Mouse (Mus musculus) stomach, postnatal 0 days (tissue): ENCODE data around the gene Hdc. TPM values are rescaled to one million over a fixed set of nuclear protein-coding genes. Genes with fewer than 3 reads are reported as not detected.

Source experiments
- ATAC-seq: fragments of 200-750 bp; cut with Nextera tagmentation; 2 replicates; pipeline ENCODE4 v1.8.0; 2017; ENCODE audit not compliant: low FRiP score, low TSS enrichment
- DNase-seq: peaks from one replicate; pipeline ENCODE4 v3.0.0-alpha.2; 2016; ENCODE audit warnings: low spot score
- H3K27ac ChIP-seq: fragments of 300-500 bp; sonication (generic); replicated peaks from 2 replicates; pipeline ENCODE4 v1.5.1; 2014; ENCODE audit warnings: mild to moderate bottlenecking, control low read depth
- H3K27me3 ChIP-seq: fragments of 300-500 bp; sonication (generic); 2 replicates; pipeline ENCODE4 v1.6.1; 2014; ENCODE audit warnings: low read length; ENCODE audit not compliant: control insufficient read depth, insufficient read depth
- H3K36me3 ChIP-seq: fragments of 300-500 bp; sonication (generic); 2 replicates; pipeline ENCODE4 v1.6.1; 2014; ENCODE audit warnings: low read length, mixed read lengths; ENCODE audit not compliant: control insufficient read depth, insufficient read depth
- H3K4me1 ChIP-seq: fragments of 300-500 bp; sonication (generic); replicated peaks from 2 replicates; pipeline ENCODE4 v1.6.1; 2014; ENCODE audit warnings: antibody characterized with exemption; ENCODE audit not compliant: control insufficient read depth, insufficient read depth
- H3K4me2 ChIP-seq: fragments of 300-500 bp; sonication (generic); replicated peaks from 2 replicates; pipeline ENCODE4 v1.6.1; 2014; ENCODE audit warnings: low read depth, mild to moderate bottlenecking, control low read depth, moderate library complexity
- H3K4me3 ChIP-seq: fragments of 300-500 bp; sonication (generic); 2 replicates; pipeline ENCODE4 v1.5.1; 2014; ENCODE audit warnings: low read depth, low read length, control low read depth
- H3K9ac ChIP-seq: fragments of 300-500 bp; sonication (generic); 2 replicates; pipeline ENCODE4 v1.6.1; 2014; ENCODE audit warnings: mild to moderate bottlenecking, low read length, control low read depth, mixed read lengths
- H3K9me3 ChIP-seq: fragments of 300-500 bp; sonication (generic); 2 replicates; pipeline ENCODE4 v1.6.1; 2016; ENCODE audit warnings: low read length; ENCODE audit not compliant: control insufficient read depth
- CTCF ChIP-seq: IDR thresholded peaks from 2 replicates; pipeline ENCODE4 v1.5.1; 2016; ENCODE audit warnings: antibody characterized with exemption, low read depth, mild to moderate bottlenecking, moderate library complexity
- EP300 ChIP-seq: optimal IDR thresholded peaks from 2 replicates; pipeline ENCODE3; 2016; ENCODE audit warnings: antibody characterized with exemption
- WGBS: fragments of 180-500 bp; shearing (Covaris S2); extraction: QIAGEN DNeasy Blood & Tissue Kit; methylation state at CpG from one replicate; pipeline ENCODE4 v1.1.7; 2014; 5-methylcytosine and 5-hydroxymethylcytosine counted together
- polyA plus RNA-seq: library from polyadenylated mRNA; unstranded; fragments of >200 nt; fragmentation: Nextera tagmentation; extraction: Ambion mirVana; gene quantifications from 2 replicates; pipeline ENCODE4 v1.2.1, GENCODE M21; 2015

The Hdc gene
- polyA plus RNA-seq, 1 experiment from 2014 or later = 2.9 TPM

GRCm38 (mm10) chr2:126646461-126646860 lies 27.4 kb upstream of the Hdc start:
- ATAC-seq (no peak), DNase-seq (no peak)
- 93% methylated on average over 5 of the region's 5 CpGs for WGBS
- H3K27ac ChIP-seq = no peak overlapping the region
- no peak overlapping the region for H3K9ac ChIP-seq
- no peak overlapping the region for H3K4me2 ChIP-seq
- H3K4me1 ChIP-seq = no peaks in the 10 kb centered on the region
- peaks cover 15% of the 10 kb centered on the region; the same call in 1 of the 2 replicates for H3K36me3 ChIP-seq
- no peaks in the 10 kb centered on the region for H3K9me3 ChIP-seq
- TF ChIP-seq CTCF = no peak
- TF ChIP-seq EP300 = no peak
- H3K27me3 ChIP-seq = no peaks in the 10 kb centered on the region
- H3K4me3 ChIP-seq = no peak overlapping the region

- H3K4me1 ChIP-seq = no peaks in the 10 kb centered on the region
- no peaks in the 10 kb centered on the region for H3K27me3 ChIP-seq
- no peak overlapping the region for H3K4me2 ChIP-seq
- peak; percentile 27; the same call in 1 of the 2 replicates for TF ChIP-seq CTCF
- no peak for TF ChIP-seq EP300
- DNase-seq = no peak
- no peak for ATAC-seq
- no peak overlapping the region for H3K4me3 ChIP-seq
- H3K9me3 ChIP-seq = no peaks in the 10 kb centered on the region
- H3K27ac ChIP-seq = no peak overlapping the region
- H3K36me3 ChIP-seq = peaks cover 17% of the 10 kb centered on the region; the same call in 1 of the 2 replicates
- no peak overlapping the region for H3K9ac ChIP-seq
- WGBS = 89% methylated on average over 1 of the region's 1 CpGs
These were observed 25.7 kb upstream of the Hdc start for GRCm38 (mm10) chr2:126644768-126645167.

- no peaks in the 10 kb centered on the region for H3K9me3 ChIP-seq
- TF ChIP-seq EP300 (no peak), CTCF (peak; percentile 38)
- no peak overlapping the region for H3K4me2 ChIP-seq
- H3K27ac ChIP-seq = no peak overlapping the region
- no peak for DNase-seq
- peaks cover 10% of the 10 kb centered on the region; the same call in 1 of the 2 replicates for H3K36me3 ChIP-seq
- 82% methylated on average over 2 of the region's 2 CpGs for WGBS
- no peak overlapping the region for H3K9ac ChIP-seq
- H3K4me3 ChIP-seq = no peak overlapping the region
- no peaks in the 10 kb centered on the region for H3K4me1 ChIP-seq
- H3K27me3 ChIP-seq = no peaks in the 10 kb centered on the region
- ATAC-seq = no peak
These were observed 21.2 kb upstream of the Hdc start for GRCm38 (mm10) chr2:126640298-126640697.

- no peak overlapping the region for H3K9ac ChIP-seq
- 68% methylated on average over 12 of the region's 12 CpGs for WGBS
- ATAC-seq (no peak), DNase-seq (no peak)
- H3K4me3 ChIP-seq = no peak overlapping the region
- no peaks in the 10 kb centered on the region for H3K4me1 ChIP-seq
- H3K36me3 ChIP-seq = 0 out of 2 replicates have a peak, but pooled peaks cover 2% of the 10 kb centered on the region
- TF ChIP-seq EP300 (no peak), CTCF (no peak)
- H3K9me3 ChIP-seq = no peaks in the 10 kb centered on the region
- no peaks in the 10 kb centered on the region for H3K27me3 ChIP-seq
- no peak overlapping the region for H3K27ac ChIP-seq
- no peak overlapping the region for H3K4me2 ChIP-seq
These were observed 17.1 kb upstream of the Hdc start for GRCm38 (mm10) chr2:126635939-126636823.

- H3K4me2 ChIP-seq = no peak overlapping the region
These were observed 14.1 kb upstream of the Hdc start for GRCm38 (mm10) chr2:126633165-126633564.

GRCm38 (mm10) chr2:126628455-126628995 lies 9.4 kb upstream of the Hdc start:
- Histone ChIP-seq H3K9me3 (no peaks in the 10 kb centered on the region), H3K4me2 (no peak overlapping the region), H3K4me1 (no peaks in the 10 kb centered on the region), H3K9ac (no peak overlapping the region), H3K27ac (no peak overlapping the region), H3K27me3 (no peaks in the 10 kb centered on the region), H3K4me3 (no peak overlapping the region), H3K36me3 (no peaks in the 10 kb centered on the region)
- no peak for DNase-seq
- WGBS = 88% methylated on average over 9 of the region's 9 CpGs
- no peak for ATAC-seq
- no peak for TF ChIP-seq EP300
- no peak for TF ChIP-seq CTCF

More at GRCm38 (mm10) chr2:126633165-126633564, 14.1 kb upstream of the Hdc start:
- no peaks in the 10 kb centered on the region for H3K36me3 ChIP-seq
- H3K9ac ChIP-seq = no peak overlapping the region
- H3K4me1 ChIP-seq = no peaks in the 10 kb centered on the region
- no peaks in the 10 kb centered on the region for H3K27me3 ChIP-seq
- no peak overlapping the region for H3K27ac ChIP-seq
- H3K4me3 ChIP-seq = no peak overlapping the region
- ATAC-seq = no peak
- no peak for TF ChIP-seq CTCF
- TF ChIP-seq EP300 = no peak
- WGBS = 87% methylated on average over 2 of the region's 2 CpGs
- H3K9me3 ChIP-seq = no peaks in the 10 kb centered on the region
- no peak for DNase-seq
